In the genomic region with DNA sequence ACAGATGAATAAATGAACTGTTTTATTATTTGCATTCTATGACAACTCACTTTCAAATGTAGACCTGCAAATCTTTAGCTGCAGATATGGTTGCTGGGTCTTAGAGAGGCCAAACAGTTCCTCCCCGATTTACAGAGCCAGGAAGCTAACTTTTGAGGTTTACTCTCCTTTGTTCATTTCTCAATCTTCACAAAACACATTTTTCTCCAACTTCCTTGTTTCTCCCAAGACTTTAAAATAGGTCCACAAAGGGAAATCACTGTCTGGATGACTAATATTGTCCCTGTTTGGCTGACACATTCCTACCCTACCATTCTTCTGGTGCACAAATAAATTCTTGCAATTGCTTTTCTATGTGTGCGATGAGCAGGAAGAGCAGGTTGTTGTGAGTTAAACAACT, we compare ENCODE assay signal across 14 mouse cellular contexts. TPM values are rescaled to one million over a fixed set of nuclear protein-coding genes. Genes with fewer than 3 reads are reported as not detected.
DNase-seq lines count a peak whose midpoint lies in the region; ATAC-seq and TF ChIP-seq lines count a peak whose summit lies in the region.
"Had no signal": no experiment of that assay in that cellular context is flagged by ENCODE, and none has a peak within 500 bp of the region (broad histone marks: within the 10 kb centered on the region; RNA-seq: fewer than 3 reads in every experiment).

No protein-coding gene starts in this region.

- peak overlapping the region; percentile 51; the same call in 1 of the 2 replicates for H3K4me2 ChIP-seq in heart, postnatal 0 days (ENCODE audit: low read depth, low read length)
- H3K4me2 ChIP-seq in forebrain, embryonic 12.5 days, result no peak overlapping the region
- H3K4me2 ChIP-seq: stomach, embryonic 15.5 days had no signal

- TF ChIP-seq POLR2A in thymus, adult 2 months (IDR thresholded peaks at IDR 0.05; ENCODE audit: control insufficient read depth, extremely low read depth, insufficient read depth, low read length, poor library complexity), result no peak

- no peaks in the 10 kb centered on the region for H3K27me3 ChIP-seq in heart, postnatal 0 days (ENCODE audit: control insufficient read depth, insufficient read depth, low read length)
- no peaks in the 10 kb centered on the region for H3K27me3 ChIP-seq in thymus, adult 2 months (ENCODE audit: control insufficient read depth, insufficient read depth, low read length)
- H3K27me3 ChIP-seq in forebrain, embryonic 12.5 days, result no peaks in the 10 kb centered on the region
- H3K27me3 ChIP-seq: stomach, embryonic 15.5 days had no signal

- H3K9ac ChIP-seq in heart, postnatal 0 days (replicated peaks; ENCODE audit: low read depth, low read length), result no peak overlapping the region
- no peak overlapping the region for H3K9ac ChIP-seq in forebrain, embryonic 12.5 days
- H3K9ac ChIP-seq: liver, embryonic 14.5 days; stomach, embryonic 15.5 days had no signal

- TF ChIP-seq CTCF in heart, postnatal 0 days (IDR thresholded peaks at IDR 0.05; ENCODE audit: low read depth), result no peak
- no peak for TF ChIP-seq CTCF in thymus, adult 2 months (IDR thresholded peaks at IDR 0.05; ENCODE audit: borderline replicate concordance, control insufficient read depth, extremely low read depth, insufficient read depth, low read length, poor library complexity)

- no peak overlapping the region for H3K4me3 ChIP-seq in heart, postnatal 0 days (ENCODE audit: low read depth, low read length)
- no peak overlapping the region for H3K4me3 ChIP-seq in thymus, adult 2 months (ENCODE audit: control insufficient read depth, insufficient read depth, low read length)
- H3K4me3 ChIP-seq in forebrain, embryonic 12.5 days (replicated peaks), result no peak overlapping the region
- H3K4me3 ChIP-seq: erythroblast, embryonic 14.5 days; stomach, embryonic 15.5 days had no signal

- H3K4me1 ChIP-seq in heart, postnatal 0 days (ENCODE audit: control insufficient read depth, insufficient read depth), result peaks cover 12% of the 10 kb centered on the region; the same call in 1 of the 2 replicates
- H3K4me1 ChIP-seq in thymus, adult 2 months (replicated peaks; ENCODE audit: control insufficient read depth, insufficient read depth, low read length), result peaks cover 14% of the 10 kb centered on the region
- no peaks in the 10 kb centered on the region; the same call in 1 of the 2 replicates for H3K4me1 ChIP-seq in forebrain, embryonic 12.5 days
- H3K4me1 ChIP-seq: stomach, embryonic 15.5 days had no signal

- DNase-seq in heart, postnatal 0 days (ENCODE audit: low spot score), result peak; percentile 32
- DNase-seq in heart, adult 18-20 months, result no peak
- peak; percentile 28 for DNase-seq in thymus, postnatal 0 days (ENCODE audit: low spot score)
- no peak for DNase-seq in thymus, adult 2 months
- DNase-seq in cerebellum, postnatal 25 days, result no peak
- DNase-seq: adrenal gland, postnatal 25 days; cerebellum, adult 18-20 months; midbrain, embryonic 14.5 days had no signal

- ATAC-seq in heart, postnatal 0 days (ENCODE audit: insufficient read depth, low read depth), result no peak
- peak; percentile 26 for ATAC-seq in common myeloid progenitor, adult 5-6 weeks (replicated peaks; ENCODE audit: low read depth, poor library complexity, severe bottlenecking)
- no peak for ATAC-seq in forebrain, embryonic 12.5 days (ENCODE audit: low FRiP score)
- ATAC-seq: inflammation-experienced regulatory T-cells, adult 6 months had no signal

- no peak for TF ChIP-seq EP300 in heart, postnatal 0 days (IDR thresholded peaks at IDR 0.05; ENCODE audit: low read depth)

- H3K27ac ChIP-seq in heart, postnatal 0 days (ENCODE audit: low read depth), result peak overlapping the region; percentile 43; the same call in 1 of the 2 replicates
- H3K27ac ChIP-seq in thymus, adult 2 months (ENCODE audit: control insufficient read depth, insufficient read depth, low read length), result no peak overlapping the region; the same call in 1 of the 2 replicates
- no peak overlapping the region for H3K27ac ChIP-seq in forebrain, embryonic 12.5 days
- H3K27ac ChIP-seq: liver, embryonic 14.5 days had no signal

- WGBS in heart, postnatal 0 days, result 55% methylated on average over 2 of the region's 2 CpGs
- 15% methylated on average over 2 of the region's 2 CpGs for WGBS in thymus, adult 2 months
- 83% methylated on average over 2 of the region's 2 CpGs for WGBS in forebrain, embryonic 12.5 days

- no peaks in the 10 kb centered on the region for H3K36me3 ChIP-seq in heart, postnatal 0 days (replicated peaks; ENCODE audit: control insufficient read depth, insufficient read depth, low read length)
- H3K36me3 ChIP-seq in thymus, adult 2 months (ENCODE audit: control insufficient read depth, insufficient read depth, low read length), result no peaks in the 10 kb centered on the region
- no peaks in the 10 kb centered on the region for H3K36me3 ChIP-seq in forebrain, embryonic 12.5 days (replicated peaks)
- H3K36me3 ChIP-seq: stomach, embryonic 15.5 days had no signal

- no peaks in the 10 kb centered on the region for H3K9me3 ChIP-seq in heart, postnatal 0 days (replicated peaks; ENCODE audit: control insufficient read depth, low read length)
- H3K9me3 ChIP-seq in forebrain, embryonic 12.5 days, result no peaks in the 10 kb centered on the region
- H3K9me3 ChIP-seq: stomach, embryonic 15.5 days had no signal

RNA-seq across cellular contexts. Expression of gene Klhl6, which starts 3.1 kb away (rescaled TPM):
- 8.0 and 12.1 TPM in 2 replicates for total RNA-seq in heart, postnatal 0 days (2014; rRNA removed; ENCODE audit: low replicate concordance)
- 13.7 and 14.9 TPM in 2 replicates for polyA plus RNA-seq in heart, postnatal 0 days (2015; fragmentation: Nextera tagmentation; extraction: Ambion mirVana)
- total RNA-seq in heart, adult 18-20 months (2021), result 1 to 10 TPM; 5.2 to 6.4 TPM
- polyA plus RNA-seq in thymus, postnatal 0 days (2015; fragmentation: Nextera tagmentation; extraction: Ambion mirVana), result 130 and 131 TPM in 2 replicates
- polyA plus RNA-seq in thymus, adult 2 months (2012; rRNA removed), result 54.4 and 56.9 TPM in 2 replicates
- total RNA-seq in common myeloid progenitor, adult 5-6 weeks (2017), result 115 and 129 TPM in 2 replicates
- polyA plus RNA-seq in forebrain, embryonic 12.5 days (2016; fragmentation: Nextera tagmentation; extraction: Ambion mirVana), result 5.0 and 5.7 TPM in 2 replicates
- polyA plus RNA-seq: erythroblast, embryonic 14.5 days had no signal

Comparison
In these comparisons a context has a peak if more than half of its experiments do, and no peak if none do; other contexts are left out.
1. DNase-seq: peak in heart, postnatal 0 days (single experiment) and thymus, postnatal 0 days (single experiment); none in heart, adult 18-20 months (0 of 2), thymus, adult 2 months (single experiment) and cerebellum, postnatal 25 days (0 of 2).